Mouse (Mus musculus) liver, embryonic 14.5 days (tissue): ENCODE data around the gene Coq2. TPM values are rescaled to one million over a fixed set of nuclear protein-coding genes. Genes with fewer than 3 reads are reported as not detected.
A peak's percentile ranks its signal among the peaks of the same experiment; 100 is the strongest.

Experiments
- ATAC-seq: fragments of 200-750 bp; cut with Nextera tagmentation; 2 replicates; pipeline ENCODE4 v1.8.0; 2017; ENCODE audit warnings: moderate number of reproducible peaks, mild to moderate bottlenecking, moderate library complexity; ENCODE audit not compliant: insufficient read depth
- DNase-seq, 3 experiments: peaks; one replicate each; pipeline ENCODE4 v3.0.0-alpha.2; 2012 to 2013; ENCODE audit warnings: low read depth in 3 of 3, low spot score in 3 of 3
- H3K27ac ChIP-seq: fragments of 300-500 bp; sonication (generic); 2 replicates; pipeline ENCODE4 v1.5.1; 2014; ENCODE audit warnings: moderate library complexity, mild to moderate bottlenecking, control low read depth, inconsistent platforms
- H3K27me3 ChIP-seq: fragments of 300-500 bp; sonication (generic); 2 replicates; pipeline ENCODE4 v1.6.1; 2014; ENCODE audit warnings: mild to moderate bottlenecking, low read length, moderate library complexity; ENCODE audit not compliant: control insufficient read depth, insufficient read depth
- H3K36me3 ChIP-seq: fragments of 300-500 bp; sonication (generic); replicated peaks from 2 replicates; pipeline ENCODE4 v1.6.1; 2014; ENCODE audit warnings: low read depth; ENCODE audit not compliant: control insufficient read depth, insufficient read depth
- H3K4me1 ChIP-seq, 2 experiments: fragments of 200-500 bp in 1 of 2; fragments of 300-500 bp in 1 of 2; sonication (generic) in 1 of 2; replicated peaks; 2 replicates each; pipeline ENCODE4 v1.6.1; 2012 to 2014; ENCODE audit warnings: antibody characterized with exemption in 1 of 2, inconsistent platforms in 1 of 2, low read length in 1 of 2; ENCODE audit not compliant: control insufficient read depth in 2 of 2, insufficient read depth in 2 of 2
- H3K4me2 ChIP-seq: fragments of 300-500 bp; sonication (generic); 2 replicates; pipeline ENCODE4 v1.6.1; 2014; ENCODE audit warnings: low read depth, mild to moderate bottlenecking, control low read depth, moderate library complexity
- H3K4me3 ChIP-seq, 2 experiments: fragments of 200-500 bp in 1 of 2; fragments of 300-500 bp in 1 of 2; sonication (generic) in 1 of 2; 2 replicates each; pipeline ENCODE4 v1.5.1; 2012 to 2014; ENCODE audit warnings: low read depth in 2 of 2, low read length in 2 of 2, mild to moderate bottlenecking in 2 of 2, control low read depth in 1 of 2, inconsistent platforms in 1 of 2, moderate library complexity in 1 of 2; ENCODE audit not compliant: insufficient read depth in 1 of 2
- H3K9ac ChIP-seq: fragments of 300-500 bp; sonication (generic); replicated peaks from 2 replicates; pipeline ENCODE4 v1.6.1; 2014; ENCODE audit warnings: mild to moderate bottlenecking, control low read depth, moderate library complexity
- H3K9me3 ChIP-seq: fragments of 300-500 bp; sonication (generic); 2 replicates; pipeline ENCODE4 v1.6.1; 2016; ENCODE audit warnings: low read length, mixed read lengths; ENCODE audit not compliant: control insufficient read depth
- CTCF ChIP-seq: IDR thresholded peaks from 2 replicates; pipeline ENCODE4 v1.5.1; 2016; ENCODE audit warnings: antibody characterized with exemption, low read depth, control low read depth
- EP300 ChIP-seq: IDR thresholded peaks from 2 replicates; pipeline ENCODE4 v1.6.1; 2016; ENCODE audit warnings: antibody characterized with exemption, low read depth
- WGBS: fragments of 180-500 bp; shearing (Covaris S2); extraction: QIAGEN DNeasy Blood & Tissue Kit; methylation state at CpG from one replicate; pipeline ENCODE4 v1.1.7; 2014; ENCODE audit not compliant: insufficient replicate concordance; 5-methylcytosine and 5-hydroxymethylcytosine counted together
- polyA plus RNA-seq, 2 experiments: library from polyadenylated mRNA; depleted of rRNA in 1 of 2; stranded (reverse) in 1 of 2; unstranded in 1 of 2; fragments of >200 nt; fragmentation: Nextera tagmentation in 1 of 2; extraction: Ambion mirVana in 1 of 2; gene quantifications; 2 replicates each; pipeline versions ENCODE4 v1.2.1 to v1.2.3; 2012 to 2014

Gene Coq2
- polyA plus RNA-seq, 2 experiments, result 23.8 to 25.7 TPM

DNA sequence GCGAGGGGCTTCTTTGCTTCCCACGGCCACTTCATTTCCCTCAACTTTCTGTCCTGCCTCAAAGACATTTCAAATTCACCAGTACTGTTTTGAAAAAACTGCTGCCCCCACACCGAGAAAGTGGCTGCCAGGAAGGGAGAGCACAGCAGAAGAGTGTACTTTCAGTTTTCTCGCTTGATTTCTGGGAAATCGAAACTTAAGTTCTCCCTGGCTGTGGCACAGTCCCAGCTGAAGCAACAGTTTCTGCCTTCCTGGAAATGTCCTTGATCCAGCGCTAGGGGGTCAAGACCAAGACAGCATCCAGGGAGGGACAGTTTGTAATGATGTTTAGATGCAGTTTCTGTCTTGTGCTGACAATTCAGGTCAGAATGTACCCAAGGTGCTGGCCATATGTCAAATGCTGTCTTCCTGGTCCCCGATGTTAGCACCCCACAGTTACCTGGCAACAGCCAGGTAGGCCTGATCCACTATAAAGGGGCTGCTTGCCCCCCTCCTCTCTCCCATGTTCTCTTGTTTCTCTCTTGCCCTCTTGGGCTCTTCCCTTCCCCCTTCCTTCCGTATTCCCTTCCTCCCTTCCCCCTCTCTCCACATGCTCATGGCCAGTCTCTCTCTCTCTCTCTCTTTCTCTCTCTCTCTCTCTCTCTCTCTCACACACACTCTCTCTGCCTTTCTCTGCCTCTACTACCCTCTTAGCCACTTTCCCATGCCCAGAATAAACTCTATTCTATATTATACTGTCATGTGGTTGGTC, 38.0 kb downstream of the Coq2 start:
- WGBS, result 50% methylated on average over 8 of the region's 8 CpGs
- Histone ChIP-seq H3K36me3 (no peaks in the 10 kb centered on the region), H3K4me2 (peak overlapping the region; percentile 43), H3K27ac (peak overlapping the region; percentile 66), H3K9ac (peak overlapping the region; percentile 50), H3K9me3 (no peaks in the 10 kb centered on the region), H3K27me3 (no peaks in the 10 kb centered on the region; the same call in 1 of the 2 replicates), H3K4me1 (peaks cover 49 to 60% of the 10 kb centered on the region in 2 experiments), H3K4me3 (no peak overlapping the region)
- DNase-seq, result no peak
- TF ChIP-seq EP300 (no peak), CTCF (no peak)
- ATAC-seq, result no peak

DNA sequence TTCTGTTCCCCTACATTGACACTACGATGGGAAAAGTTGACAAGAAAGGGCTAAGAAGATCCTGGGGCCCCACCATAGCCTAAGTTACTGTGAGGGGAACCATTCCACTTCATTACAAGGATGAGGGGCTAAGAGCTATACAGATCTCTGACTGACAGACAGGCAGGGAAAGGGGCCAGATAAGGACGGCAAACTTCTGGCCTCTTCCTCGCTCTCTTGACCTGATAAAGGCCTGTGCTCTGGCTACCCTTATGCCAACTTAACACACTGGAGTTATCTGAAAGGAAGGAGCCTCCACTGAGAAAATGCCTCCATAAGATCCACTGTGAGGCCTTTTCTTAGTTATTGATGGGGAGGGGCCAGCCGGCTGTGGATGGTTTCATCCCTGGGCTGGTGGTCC, 39.0 kb downstream of the Coq2 start:
- Histone ChIP-seq H3K4me1 (peaks cover 49 to 60% of the 10 kb centered on the region in 2 experiments), H3K27ac (peak overlapping the region; percentile 66), H3K9me3 (no peaks in the 10 kb centered on the region)

GRCm38 (mm10) chr5:100634885-100635478, 40.0 kb downstream of the Coq2 start:
- no peak overlapping the region for H3K4me2 ChIP-seq
- H3K4me1 ChIP-seq, result peaks cover 49 to 59% of the 10 kb centered on the region in 2 experiments
- TF ChIP-seq EP300 (no peak), CTCF (no peak)
- H3K9ac ChIP-seq, result no peak overlapping the region
- DNase-seq, result no peak
- peak overlapping the region; percentile 66 for H3K27ac ChIP-seq
- H3K9me3 ChIP-seq, result no peaks in the 10 kb centered on the region
- no peaks in the 10 kb centered on the region for H3K27me3 ChIP-seq
- no peak overlapping the region for H3K4me3 ChIP-seq
- ATAC-seq, result no peak
- H3K36me3 ChIP-seq, result no peaks in the 10 kb centered on the region
- WGBS, result 26% methylated on average over 8 of the region's 8 CpGs

More for the DNA sequence above, 39.0 kb downstream of the Coq2 start:
- peak in 2 of 3 experiments; percentile 58 to 61 for DNase-seq
- peak; percentile 82 for ATAC-seq
- no peak overlapping the region for H3K4me3 ChIP-seq
- 17% methylated on average over 4 of the region's 4 CpGs for WGBS
- H3K9ac ChIP-seq, result peak overlapping the region; percentile 40; the same call in 1 of the 2 replicates
- H3K4me2 ChIP-seq, result peak overlapping the region; percentile 39
- no peaks in the 10 kb centered on the region for H3K27me3 ChIP-seq
- H3K36me3 ChIP-seq, result no peaks in the 10 kb centered on the region
- peak; percentile 76 for TF ChIP-seq EP300
- no peak for TF ChIP-seq CTCF

- no peaks in the 10 kb centered on the region for H3K27me3 ChIP-seq
- no peaks in the 10 kb centered on the region for H3K36me3 ChIP-seq
- 69% methylated on average over 8 of the region's 8 CpGs for WGBS
- no peaks in the 10 kb centered on the region for H3K9me3 ChIP-seq
- no peak overlapping the region for H3K9ac ChIP-seq
- no peak overlapping the region for H3K4me2 ChIP-seq
- H3K4me3 ChIP-seq, result no peak overlapping the region
- ATAC-seq (no peak), DNase-seq (no peak)
- no peak overlapping the region for H3K27ac ChIP-seq
- TF ChIP-seq EP300, result no peak
- TF ChIP-seq CTCF, result no peak
- H3K4me1 ChIP-seq, result peaks cover 37 to 48% of the 10 kb centered on the region in 2 experiments
These were observed 42.3 kb downstream of the Coq2 start for GRCm38 (mm10) chr5:100632540-100633129.

DNA sequence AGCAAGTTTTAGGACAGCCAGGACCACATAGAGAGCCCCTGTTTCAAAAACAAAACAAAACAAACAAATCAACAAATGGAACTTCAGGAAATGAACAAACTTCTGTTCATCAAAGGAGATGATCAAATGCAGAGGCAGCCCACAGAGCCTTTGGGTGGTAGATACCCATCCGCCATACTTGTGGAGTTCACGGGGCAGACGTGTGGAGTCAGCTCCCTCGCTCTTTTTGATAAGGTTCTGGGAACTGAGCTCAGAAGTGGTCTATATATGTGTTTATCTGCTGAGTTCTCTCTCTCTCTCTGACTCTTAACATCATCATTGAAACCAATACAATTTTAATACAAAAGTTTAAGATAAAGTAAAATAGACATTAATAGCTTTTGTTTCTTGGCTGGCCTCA, 46.1 kb downstream of the Coq2 start:
- Histone ChIP-seq H3K9me3 (no peaks in the 10 kb centered on the region), H3K4me1 (peaks cover 21 to 34% of the 10 kb centered on the region in 2 experiments), H3K4me2 (peak overlapping the region; percentile 3; the same call in 1 of the 2 replicates), H3K4me3 (no peak overlapping the region), H3K27me3 (no peaks in the 10 kb centered on the region), H3K9ac (no peak overlapping the region), H3K27ac (no peak overlapping the region), H3K36me3 (no peaks in the 10 kb centered on the region)
- WGBS, result 13% methylated on average over 4 of the region's 4 CpGs
- ATAC-seq (peak; percentile 67; the same call in 1 of the 2 replicates), DNase-seq (no peak)
- no peak for TF ChIP-seq CTCF
- no peak for TF ChIP-seq EP300
